Mouse (Mus musculus) hindbrain, embryonic 14.5 days (tissue): ENCODE measurements around the gene Smim6. TPM values are rescaled to one million over a fixed set of nuclear protein-coding genes. Genes with fewer than 3 reads are reported as not detected.

Source experiments
- ATAC-seq: fragments of 200-750 bp; cut with Nextera tagmentation; 2 replicates; pipeline ENCODE4 v1.8.0; 2017; ENCODE audit warnings: moderate number of reproducible peaks, mild to moderate bottlenecking, moderate TSS enrichment, moderate library complexity; ENCODE audit not compliant: low FRiP score
- DNase-seq: peaks from one replicate; pipeline ENCODE4 v3.0.0-alpha.2; 2015; ENCODE audit warnings: low spot score
- H3K27ac ChIP-seq: fragments of 300-500 bp; sonication (generic); 2 replicates; pipeline ENCODE4 v1.5.1; 2014; ENCODE audit warnings: mild to moderate bottlenecking, moderate library complexity
- H3K27me3 ChIP-seq: fragments of 300-500 bp; sonication (generic); 2 replicates; pipeline ENCODE4 v1.6.1; 2014; ENCODE audit warnings: mild to moderate bottlenecking, low read length, mixed read lengths; ENCODE audit not compliant: control insufficient read depth, insufficient read depth
- H3K36me3 ChIP-seq: fragments of 300-500 bp; sonication (generic); replicated peaks from 2 replicates; pipeline ENCODE4 v1.6.1; 2014; ENCODE audit not compliant: control insufficient read depth, insufficient read depth
- H3K4me1 ChIP-seq: fragments of 300-500 bp; sonication (generic); replicated peaks from 2 replicates; pipeline ENCODE4 v1.6.1; 2014; ENCODE audit warnings: antibody characterized with exemption, low read length, mixed read lengths; ENCODE audit not compliant: control insufficient read depth, insufficient read depth
- H3K4me2 ChIP-seq: fragments of 300-500 bp; sonication (generic); replicated peaks from 2 replicates; pipeline ENCODE4 v1.6.1; 2014; ENCODE audit warnings: mild to moderate bottlenecking, moderate library complexity
- H3K4me3 ChIP-seq: fragments of 300-500 bp; sonication (generic); replicated peaks from 2 replicates; pipeline ENCODE4 v1.5.1; 2014; ENCODE audit warnings: mild to moderate bottlenecking, low read length
- H3K9ac ChIP-seq: fragments of 300-500 bp; sonication (generic); 2 replicates; pipeline ENCODE4 v1.6.1; 2014
- H3K9me3 ChIP-seq: fragments of 300-500 bp; sonication (generic); 2 replicates; pipeline ENCODE4 v1.6.1; 2016; ENCODE audit warnings: low read length; ENCODE audit not compliant: control insufficient read depth
- WGBS: fragments of 180-500 bp; shearing (Covaris S2); extraction: QIAGEN DNeasy Blood & Tissue Kit; methylation state at CpG from one replicate; pipeline ENCODE4 v1.1.7; 2014; 5-methylcytosine and 5-hydroxymethylcytosine counted together
- polyA plus RNA-seq: library from polyadenylated mRNA; unstranded; fragments of >200 nt; fragmentation: Nextera tagmentation; extraction: Ambion mirVana; gene quantifications from 2 replicates; pipeline ENCODE4 v1.2.1, GENCODE M21; 2014

Gene Smim6
- polyA plus RNA-seq, 1 experiment from 2014 or later = not detected

DNA sequence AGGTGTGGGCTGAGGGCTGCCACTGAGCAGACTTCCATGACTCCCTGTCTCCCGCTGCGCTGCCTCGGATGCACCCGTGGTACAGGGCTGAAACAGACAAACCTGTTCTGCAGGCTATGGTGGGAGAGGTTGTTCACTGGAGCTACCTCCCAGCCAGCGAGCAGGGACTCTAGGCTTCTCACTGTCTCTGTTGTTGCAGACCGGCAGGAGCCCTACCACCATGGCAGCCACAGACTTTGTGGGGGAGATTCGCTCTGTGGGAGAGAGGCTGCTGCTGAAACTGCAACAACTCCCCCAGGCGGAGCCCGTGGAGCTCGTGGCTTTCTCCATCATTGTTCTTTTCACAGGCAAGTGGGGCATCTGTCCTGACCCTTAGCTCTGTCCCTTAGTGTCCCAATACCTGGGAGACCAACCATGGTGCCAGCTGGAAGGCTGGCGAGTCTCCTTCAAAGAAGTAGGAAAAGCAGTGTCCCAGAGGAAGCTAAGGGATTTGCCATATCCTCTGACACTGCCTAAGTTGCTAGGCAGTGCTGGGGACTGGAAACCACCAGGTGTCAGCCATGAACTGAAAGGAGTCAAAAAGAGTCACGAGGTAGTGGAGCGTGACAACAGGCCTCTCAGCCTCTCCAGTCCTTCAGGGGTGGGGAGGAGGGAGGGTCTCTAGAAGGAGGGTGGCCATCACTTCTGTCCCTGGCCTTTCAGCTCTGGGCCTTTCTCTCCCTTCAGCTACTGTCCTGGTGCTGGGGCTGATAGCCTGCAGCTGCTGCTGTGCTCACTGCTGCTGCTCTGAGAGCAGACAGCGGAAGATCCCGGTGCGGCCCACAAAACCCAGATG is 6.6 kb upstream of the Smim6 start:
- H3K9me3 ChIP-seq = no peaks in the 10 kb centered on the region
- no peaks in the 10 kb centered on the region; the same call in 1 of the 2 replicates for H3K4me1 ChIP-seq
- no peaks in the 10 kb centered on the region for H3K27me3 ChIP-seq
- WGBS = 47% methylated on average over 16 of the region's 16 CpGs
- DNase-seq (no peak), ATAC-seq (no peak)
- H3K27ac ChIP-seq = no peak overlapping the region
- H3K36me3 ChIP-seq = 0 out of 2 replicates have a peak, but pooled peaks cover 8% of the 10 kb centered on the region
- H3K4me3 ChIP-seq = no peak overlapping the region
- no peak overlapping the region for H3K9ac ChIP-seq
- no peak overlapping the region for H3K4me2 ChIP-seq

DNA sequence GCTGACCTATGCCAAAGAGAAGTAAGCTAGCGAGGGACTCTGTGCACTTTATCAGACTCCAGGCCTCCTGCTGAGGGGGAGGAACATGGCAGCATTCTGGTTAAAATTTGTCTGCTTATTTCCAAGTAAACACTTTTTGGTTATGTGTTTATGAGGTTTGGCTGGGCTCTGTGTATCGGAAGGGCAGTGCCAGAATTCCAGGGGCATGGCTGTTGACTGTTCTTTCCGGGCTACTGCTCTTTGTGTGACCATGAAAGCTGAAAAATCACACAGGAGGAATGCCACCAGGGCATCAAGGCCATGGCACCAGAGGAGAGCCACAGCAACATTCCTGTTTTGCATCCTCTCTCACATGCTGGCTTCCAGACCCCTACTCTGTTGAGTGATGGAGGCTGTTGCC is 5.7 kb upstream of the Smim6 start:
- Histone ChIP-seq H3K27ac (no peak overlapping the region), H3K9ac (no peak overlapping the region), H3K36me3 (0 out of 2 replicates have a peak, but pooled peaks cover 8% of the 10 kb centered on the region), H3K9me3 (no peaks in the 10 kb centered on the region), H3K4me1 (no peaks in the 10 kb centered on the region), H3K4me2 (no peak overlapping the region), H3K27me3 (no peaks in the 10 kb centered on the region), H3K4me3 (no peak overlapping the region)
- ATAC-seq (no peak), DNase-seq (no peak)
- WGBS = 78% methylated on average over 3 of the region's 3 CpGs

DNA sequence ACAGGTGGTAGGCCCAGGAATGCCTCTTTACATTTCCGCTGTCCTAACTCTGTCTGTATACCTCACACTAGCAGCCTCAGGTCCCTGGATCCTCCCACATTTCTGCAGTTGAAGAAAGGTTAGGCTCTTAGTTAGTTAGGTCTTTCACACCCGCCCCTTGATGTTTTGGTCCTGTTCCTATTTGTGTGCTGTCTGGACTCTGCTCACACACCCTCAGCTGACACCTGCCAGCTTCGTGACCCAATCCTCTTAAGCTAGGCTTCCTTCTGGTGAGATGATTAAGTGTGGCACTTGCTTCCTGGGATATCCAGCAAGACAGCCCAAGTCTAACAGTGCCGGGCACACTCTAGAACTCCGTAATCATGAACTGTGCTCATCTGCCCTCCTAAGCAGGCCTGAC is 5.3 kb upstream of the Smim6 start:
- no peak for ATAC-seq
- 93% methylated on average over 5 of the region's 5 CpGs for WGBS
- Histone ChIP-seq H3K4me3 (no peak overlapping the region), H3K36me3 (0 out of 2 replicates have a peak, but pooled peaks cover 8% of the 10 kb centered on the region), H3K9ac (no peak overlapping the region), H3K4me2 (no peak overlapping the region), H3K9me3 (no peaks in the 10 kb centered on the region), H3K4me1 (no peaks in the 10 kb centered on the region), H3K27ac (no peak overlapping the region), H3K27me3 (no peaks in the 10 kb centered on the region)
- no peak for DNase-seq

DNA sequence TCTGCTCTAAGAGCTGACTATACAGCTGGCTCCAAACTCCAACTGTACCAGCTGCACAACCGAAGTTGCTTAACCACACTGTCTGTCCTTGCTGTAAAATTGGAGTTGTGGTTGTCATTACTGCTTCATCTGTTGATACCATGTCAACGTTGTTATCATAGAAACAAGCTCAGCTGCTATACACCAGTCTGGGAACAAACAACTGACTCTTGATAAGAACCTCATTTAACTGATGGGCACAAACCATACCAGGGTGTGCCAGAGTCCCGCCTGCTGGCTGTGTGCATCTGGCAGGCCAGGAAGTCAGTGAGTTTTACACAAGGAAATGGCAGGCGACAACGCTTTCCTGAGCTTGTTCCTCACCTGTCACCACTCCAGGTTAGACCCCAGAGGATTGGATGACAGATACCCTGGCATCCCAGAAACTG is 669 bp upstream of the Smim6 start:
- H3K9ac ChIP-seq = no peak overlapping the region
- no peak for ATAC-seq
- no peak for DNase-seq
- no peak overlapping the region for H3K27ac ChIP-seq
- H3K36me3 ChIP-seq = peaks cover 20% of the 10 kb centered on the region
- H3K27me3 ChIP-seq = no peaks in the 10 kb centered on the region
- no peak overlapping the region for H3K4me3 ChIP-seq
- 96% methylated on average over 5 of the region's 5 CpGs for WGBS
- no peak overlapping the region for H3K4me2 ChIP-seq
- H3K4me1 ChIP-seq = no peaks in the 10 kb centered on the region
- no peaks in the 10 kb centered on the region for H3K9me3 ChIP-seq

DNA sequence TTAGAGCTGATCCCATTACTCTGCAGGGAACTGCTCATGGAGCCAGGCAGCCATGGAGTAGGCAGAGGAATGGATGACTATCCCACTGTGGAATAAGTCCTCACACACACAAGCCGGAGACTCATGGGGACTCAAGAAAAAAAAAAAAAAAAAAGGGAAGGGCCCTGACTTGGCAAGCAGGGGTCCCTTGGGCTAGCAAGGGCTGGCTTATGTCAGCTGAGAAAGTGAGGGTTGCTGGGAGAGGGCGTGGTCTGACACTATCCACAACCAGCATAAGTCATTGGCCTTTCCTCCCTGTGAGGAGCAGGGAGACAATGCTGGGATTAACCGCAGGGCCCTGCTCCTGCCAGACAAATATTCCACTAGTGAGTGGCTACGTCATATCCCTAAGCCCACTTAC is 4.8 kb downstream of the Smim6 start:
- Histone ChIP-seq H3K9me3 (no peaks in the 10 kb centered on the region), H3K36me3 (peaks cover 36% of the 10 kb centered on the region), H3K9ac (no peak overlapping the region), H3K4me1 (no peaks in the 10 kb centered on the region), H3K4me3 (no peak overlapping the region), H3K27me3 (no peaks in the 10 kb centered on the region), H3K4me2 (no peak overlapping the region), H3K27ac (no peak overlapping the region)
- DNase-seq (no peak), ATAC-seq (no peak)
- WGBS = 94% methylated on average over 4 of the region's 4 CpGs

DNA sequence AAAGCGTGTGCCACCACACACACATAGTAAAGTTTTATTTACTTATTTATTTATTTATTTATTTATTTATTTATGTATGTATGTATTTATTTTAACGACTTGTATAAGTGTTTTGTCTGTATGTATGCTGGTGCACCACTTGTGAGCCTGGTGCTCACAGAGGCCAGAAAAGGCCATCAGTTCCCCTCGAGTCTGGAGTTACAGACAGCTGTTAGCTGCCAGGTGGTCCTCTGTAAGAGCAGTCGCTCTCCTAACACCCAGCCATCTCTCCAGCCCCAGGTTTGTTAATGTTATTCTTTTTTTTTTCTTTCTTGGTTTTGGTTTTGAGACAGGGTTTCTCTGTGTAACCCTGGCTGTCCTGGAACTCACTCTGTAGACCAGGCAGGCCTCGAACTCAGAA is 6.8 kb downstream of the Smim6 start:
- Histone ChIP-seq H3K27ac (no peak overlapping the region), H3K27me3 (no peaks in the 10 kb centered on the region), H3K4me1 (no peaks in the 10 kb centered on the region), H3K4me3 (no peak overlapping the region), H3K9me3 (no peaks in the 10 kb centered on the region), H3K9ac (no peak overlapping the region), H3K4me2 (no peak overlapping the region), H3K36me3 (peaks cover 44% of the 10 kb centered on the region)
- no peak for ATAC-seq
- 92% methylated on average over 5 of the region's 5 CpGs for WGBS
- no peak for DNase-seq

DNA sequence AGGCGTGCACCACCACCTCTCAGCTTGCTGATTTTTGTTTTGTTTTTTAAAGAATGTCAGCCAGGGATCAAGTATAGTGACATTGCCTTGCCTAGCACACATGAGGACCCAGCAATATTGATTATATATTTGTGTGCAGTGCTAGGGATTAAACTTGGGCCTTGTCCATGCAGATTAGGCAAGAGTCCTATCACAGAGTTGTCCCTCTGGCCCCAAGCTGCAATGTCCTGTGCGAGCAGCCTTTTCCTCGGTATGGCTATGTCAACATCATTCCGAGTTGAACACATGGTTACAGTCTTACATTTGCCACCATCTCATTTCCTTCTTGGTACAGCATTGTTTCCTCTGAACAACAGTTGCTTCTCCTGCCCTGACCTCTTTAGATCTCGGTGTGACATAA is 7.3 kb downstream of the Smim6 start:
- no peak overlapping the region for H3K9ac ChIP-seq
- peaks cover 49% of the 10 kb centered on the region for H3K36me3 ChIP-seq
- 92% methylated on average over 5 of the region's 5 CpGs for WGBS
- H3K27ac ChIP-seq = no peak overlapping the region
- no peaks in the 10 kb centered on the region for H3K4me1 ChIP-seq
- DNase-seq (no peak), ATAC-seq (no peak)
- no peak overlapping the region for H3K4me3 ChIP-seq
- no peaks in the 10 kb centered on the region for H3K9me3 ChIP-seq
- no peak overlapping the region for H3K4me2 ChIP-seq
- no peaks in the 10 kb centered on the region for H3K27me3 ChIP-seq

DNA sequence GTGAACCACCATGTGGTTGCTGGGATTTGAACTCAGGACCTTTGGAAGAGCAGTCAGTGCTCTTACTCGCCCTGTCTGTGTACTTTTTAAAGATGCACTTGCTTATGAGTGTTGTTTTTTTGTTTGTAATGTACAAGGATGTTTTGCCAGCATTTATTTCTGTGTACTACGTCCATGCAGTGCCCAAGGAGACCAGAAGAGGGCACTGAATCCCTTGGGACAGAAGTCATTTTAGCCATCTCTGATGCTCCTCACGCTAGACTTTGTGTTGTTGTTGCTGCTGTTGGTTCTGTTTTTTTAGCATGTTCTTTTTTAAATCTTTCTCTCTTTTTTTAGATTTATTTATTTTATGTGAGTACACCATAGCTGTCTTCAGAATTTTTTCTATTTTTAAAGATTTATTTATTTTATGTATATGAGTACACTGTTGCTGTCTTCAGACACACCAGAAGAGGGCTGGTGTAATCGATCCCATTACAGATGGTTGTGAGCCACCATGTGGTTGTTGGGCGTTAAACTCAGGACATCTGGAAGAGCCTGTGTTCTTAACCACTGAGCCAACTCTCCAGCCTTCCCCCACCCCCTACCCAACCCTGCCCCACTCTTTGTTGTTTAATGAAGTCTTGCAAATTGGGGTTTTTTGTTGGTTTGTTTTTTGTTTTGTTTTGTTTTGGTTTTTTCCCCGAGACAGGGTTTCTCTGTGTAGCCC is 8.4 kb downstream of the Smim6 start:
- ATAC-seq (no peak), DNase-seq (peak; percentile 71)
- Histone ChIP-seq H3K36me3 (peaks cover 56% of the 10 kb centered on the region), H3K9me3 (no peaks in the 10 kb centered on the region), H3K4me2 (no peak overlapping the region), H3K4me1 (no peaks in the 10 kb centered on the region), H3K27me3 (no peaks in the 10 kb centered on the region), H3K4me3 (no peak overlapping the region), H3K9ac (no peak overlapping the region), H3K27ac (no peak overlapping the region)
- 47% methylated on average over 6 of the region's 6 CpGs for WGBS

DNA sequence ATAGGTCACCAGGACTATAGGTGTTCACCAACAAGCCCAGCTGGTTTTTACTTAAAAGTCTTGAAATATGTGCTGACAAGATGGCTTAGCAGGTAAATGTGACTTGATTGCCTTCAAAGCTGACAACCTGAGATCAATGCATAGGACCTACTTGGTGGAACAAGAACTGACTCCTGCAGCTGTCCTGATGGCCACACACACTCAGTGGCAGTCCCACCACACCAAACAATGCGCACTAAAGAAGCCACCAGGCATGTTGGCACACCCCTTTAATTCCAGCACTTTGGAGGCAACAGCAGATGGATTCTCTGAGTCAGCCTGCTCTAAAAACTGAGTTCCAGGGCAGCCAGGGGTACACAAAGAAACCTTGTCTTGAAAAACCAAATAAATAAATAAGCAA is 10.2 kb downstream of the Smim6 start:
- Histone ChIP-seq H3K27ac (no peak overlapping the region), H3K9ac (no peak overlapping the region), H3K4me2 (no peak overlapping the region), H3K36me3 (peaks cover 50% of the 10 kb centered on the region), H3K9me3 (no peaks in the 10 kb centered on the region), H3K4me1 (no peaks in the 10 kb centered on the region), H3K4me3 (no peak overlapping the region), H3K27me3 (no peaks in the 10 kb centered on the region)
- 96% methylated on average over 1 of the region's 1 CpGs for WGBS
- no peak for DNase-seq
- ATAC-seq = no peak
